8 mouse cellular contexts compared by ENCODE assay signal in genomic region chr11:97279405-97280215, GRCm38 (mm10). TPM values are rescaled to one million over a fixed set of nuclear protein-coding genes. Genes with fewer than 3 reads are reported as not detected.
DNase-seq lines count a peak whose midpoint lies in the region; ATAC-seq and TF ChIP-seq lines count a peak whose summit lies in the region.

No protein-coding gene starts in this region.

- H3K4me3 ChIP-seq in embryonic facial prominence, embryonic 11.5 days (ENCODE audit: low read depth, low read length), result peak overlapping the region; percentile 100
- peak overlapping the region; percentile 98 for H3K4me3 ChIP-seq in kidney, adult 2 months (ENCODE audit: insufficient read depth, low read depth, low read length)
- peak overlapping the region; percentile 99 for H3K4me3 ChIP-seq in limb, embryonic 14.5 days (replicated peaks; ENCODE audit: low read length)
- peak overlapping the region; percentile 74 for H3K4me3 ChIP-seq in midbrain, embryonic 15.5 days
- peak overlapping the region; percentile 97 for H3K4me3 ChIP-seq in stomach, embryonic 14.5 days (ENCODE audit: low read depth, low read length)

- no peak for TF ChIP-seq CTCF in kidney, adult 2 months (conservative IDR thresholded peaks at IDR 0.05; ENCODE audit: insufficient read depth, insufficient read length, low read depth, low read length)

- peak overlapping the region; percentile 90 for H3K27ac ChIP-seq in embryonic facial prominence, embryonic 11.5 days (replicated peaks; ENCODE audit: low read depth, low read length)
- peak overlapping the region; percentile 95 for H3K27ac ChIP-seq in kidney, adult 2 months (ENCODE audit: insufficient read depth, low read depth, low read length)
- H3K27ac ChIP-seq in limb, embryonic 14.5 days (replicated peaks; ENCODE audit: low read depth, low read length), result peak overlapping the region; percentile 91
- peak overlapping the region; percentile 97 for H3K27ac ChIP-seq in midbrain, embryonic 15.5 days
- peak overlapping the region; percentile 95 for H3K27ac ChIP-seq in stomach, embryonic 14.5 days (ENCODE audit: low read length)

- DNase-seq in 3T3-L1 (ENCODE audit: low read depth, low spot score), result peak; percentile 79
- peak; percentile 82 for DNase-seq in adrenal gland, postnatal 14 days
- DNase-seq in embryonic facial prominence, embryonic 11.5 days (ENCODE audit: low spot score), result peak; percentile 87
- peak; percentile 55 to 70 for DNase-seq in heart, adult 18-20 months
- peak; percentile 52 for DNase-seq in kidney, adult 2 months
- peak; percentile 77 for DNase-seq in limb, embryonic 14.5 days (ENCODE audit: low spot score)

- H3K9ac ChIP-seq in embryonic facial prominence, embryonic 11.5 days (replicated peaks; ENCODE audit: low read length), result peak overlapping the region; percentile 98
- H3K9ac ChIP-seq in limb, embryonic 14.5 days (ENCODE audit: low read depth, low read length, severe bottlenecking), result peak overlapping the region; percentile 98
- H3K9ac ChIP-seq in midbrain, embryonic 15.5 days, result peak overlapping the region; percentile 94
- peak overlapping the region; percentile 99 for H3K9ac ChIP-seq in stomach, embryonic 14.5 days (replicated peaks; ENCODE audit: low read depth, low read length)

- H3K27me3 ChIP-seq in embryonic facial prominence, embryonic 11.5 days (ENCODE audit: control insufficient read depth, insufficient read depth, low read length), result no peaks in the 10 kb centered on the region
- H3K27me3 ChIP-seq in kidney, adult 2 months (replicated peaks; ENCODE audit: control insufficient read depth, insufficient read depth, low read length), result no peaks in the 10 kb centered on the region
- H3K27me3 ChIP-seq in limb, embryonic 14.5 days (ENCODE audit: control insufficient read depth, insufficient read depth, low read length), result no peaks in the 10 kb centered on the region
- H3K27me3 ChIP-seq in midbrain, embryonic 15.5 days (replicated peaks), result no peaks in the 10 kb centered on the region
- H3K27me3 ChIP-seq in stomach, embryonic 14.5 days (ENCODE audit: control insufficient read depth, insufficient read depth, low read length), result no peaks in the 10 kb centered on the region

- no peak for TF ChIP-seq POLR2A in kidney, adult 2 months (IDR thresholded peaks at IDR 0.05; ENCODE audit: low read depth, low read length)
- no peak for TF ChIP-seq POLR2A in limb, embryonic 14.5 days (IDR thresholded peaks at IDR 0.05; ENCODE audit: borderline replicate concordance, extremely low read depth, insufficient read depth, insufficient read length)

- no peaks in the 10 kb centered on the region for H3K4me1 ChIP-seq in embryonic facial prominence, embryonic 11.5 days (ENCODE audit: control insufficient read depth, insufficient read depth, low read length)
- H3K4me1 ChIP-seq in kidney, adult 2 months (ENCODE audit: control insufficient read depth, insufficient read depth, low read length), result peaks cover 21% of the 10 kb centered on the region; the same call in 1 of the 2 replicates
- peaks cover 8% of the 10 kb centered on the region; the same call in 1 of the 2 replicates for H3K4me1 ChIP-seq in limb, embryonic 14.5 days (ENCODE audit: control insufficient read depth, insufficient read depth, low read length)
- H3K4me1 ChIP-seq in midbrain, embryonic 15.5 days, result peaks cover 31% of the 10 kb centered on the region
- peaks cover 18% of the 10 kb centered on the region; the same call in 1 of the 2 replicates for H3K4me1 ChIP-seq in stomach, embryonic 14.5 days (ENCODE audit: control insufficient read depth, insufficient read depth, low read length)

- 1% methylated on average over 29 of the region's 64 CpGs for WGBS in embryonic facial prominence, embryonic 11.5 days
- WGBS in kidney, adult 2 months, result 1% methylated on average over 62 of the region's 64 CpGs
- WGBS in limb, embryonic 14.5 days, result under 1% methylated on average over 23 of the region's 64 CpGs
- WGBS in midbrain, embryonic 15.5 days, result 0% methylated on average over 47 of the region's 64 CpGs
- WGBS in stomach, embryonic 14.5 days, result under 1% methylated on average over 57 of the region's 64 CpGs

- no peaks in the 10 kb centered on the region for H3K9me3 ChIP-seq in embryonic facial prominence, embryonic 11.5 days (replicated peaks; ENCODE audit: control insufficient read depth, low read length)
- H3K9me3 ChIP-seq in limb, embryonic 14.5 days (ENCODE audit: control insufficient read depth, low read length), result no peaks in the 10 kb centered on the region
- no peaks in the 10 kb centered on the region for H3K9me3 ChIP-seq in midbrain, embryonic 15.5 days
- H3K9me3 ChIP-seq in stomach, embryonic 14.5 days (ENCODE audit: control insufficient read depth, low read depth, low read length), result no peaks in the 10 kb centered on the region

- H3K4me2 ChIP-seq in embryonic facial prominence, embryonic 11.5 days (ENCODE audit: low read depth, low read length), result peak overlapping the region; percentile 69
- peak overlapping the region; percentile 66 for H3K4me2 ChIP-seq in limb, embryonic 14.5 days (replicated peaks; ENCODE audit: low read depth, low read length, severe bottlenecking)
- H3K4me2 ChIP-seq in midbrain, embryonic 15.5 days, result peak overlapping the region; percentile 61
- peak overlapping the region; percentile 65 for H3K4me2 ChIP-seq in stomach, embryonic 14.5 days (replicated peaks; ENCODE audit: low read depth, low read length)

- peak; percentile 86 for ATAC-seq in embryonic facial prominence, embryonic 11.5 days (replicated peaks; ENCODE audit: insufficient number of reproducible peaks, low FRiP score, low TSS enrichment, low read depth)
- ATAC-seq in limb, embryonic 14.5 days (ENCODE audit: low FRiP score, low read depth), result peak; percentile 75
- peak; percentile 83 for ATAC-seq in midbrain, embryonic 15.5 days (replicated peaks)
- ATAC-seq in stomach, embryonic 14.5 days (ENCODE audit: insufficient number of reproducible peaks, insufficient read depth, low FRiP score, low read depth), result peak; percentile 70

- H3K36me3 ChIP-seq in embryonic facial prominence, embryonic 11.5 days (replicated peaks; ENCODE audit: control insufficient read depth, insufficient read depth, low read depth, low read length), result no peaks in the 10 kb centered on the region
- no peaks in the 10 kb centered on the region for H3K36me3 ChIP-seq in kidney, adult 2 months (ENCODE audit: control insufficient read depth, insufficient read depth, low read length)
- H3K36me3 ChIP-seq in limb, embryonic 14.5 days (ENCODE audit: control insufficient read depth, insufficient read depth, low read length), result no peaks in the 10 kb centered on the region
- no peaks in the 10 kb centered on the region for H3K36me3 ChIP-seq in midbrain, embryonic 15.5 days (replicated peaks)
- no peaks in the 10 kb centered on the region for H3K36me3 ChIP-seq in stomach, embryonic 14.5 days (ENCODE audit: control insufficient read depth, insufficient read depth, low read length)

RNA-seq across cellular contexts. Expression of gene Npepps, which starts 0.8 kb away (rescaled TPM):
- total RNA-seq in adrenal gland, postnatal 14 days (2021), result 73.2 and 74.2 TPM in 2 replicates
- 70.3 and 75.1 TPM in 2 replicates for polyA plus RNA-seq in embryonic facial prominence, embryonic 11.5 days (2014; fragmentation: Nextera tagmentation; extraction: Ambion mirVana)
- 10 to 100 TPM; 75.9 to 77.7 TPM for total RNA-seq in heart, adult 18-20 months (2021)
- polyA plus RNA-seq in kidney, adult 2 months (2012; rRNA removed), result 23.1 and 25.3 TPM in 2 replicates
- polyA plus RNA-seq in limb, embryonic 14.5 days (2012; rRNA removed), result 54.6 and 63.5 TPM in 2 replicates
- polyA plus RNA-seq in limb, embryonic 14.5 days (2014; fragmentation: Nextera tagmentation; extraction: Ambion mirVana), result 73.9 and 83.6 TPM in 2 replicates
- polyA plus RNA-seq in midbrain, embryonic 15.5 days (2015; fragmentation: Nextera tagmentation; extraction: Ambion mirVana), result 144 and 161 TPM in 2 replicates
- 90.7 and 101 TPM in 2 replicates for polyA plus RNA-seq in stomach, embryonic 14.5 days (2014; fragmentation: Nextera tagmentation; extraction: Ambion mirVana)

RNA-seq across cellular contexts. Expression of gene Mrpl45, which starts 35.9 kb away (rescaled TPM):
- 43.5 and 46.0 TPM in 2 replicates for total RNA-seq in adrenal gland, postnatal 14 days (2021)
- 57.2 and 61.3 TPM in 2 replicates for polyA plus RNA-seq in embryonic facial prominence, embryonic 11.5 days (2014; fragmentation: Nextera tagmentation; extraction: Ambion mirVana)
- 10 to 100 TPM; 59.6 to 70.9 TPM for total RNA-seq in heart, adult 18-20 months (2021)
- 20.4 and 25.5 TPM in 2 replicates for polyA plus RNA-seq in kidney, adult 2 months (2012; rRNA removed)
- polyA plus RNA-seq in limb, embryonic 14.5 days (2012; rRNA removed), result 20.3 and 22.7 TPM in 2 replicates
- polyA plus RNA-seq in limb, embryonic 14.5 days (2014; fragmentation: Nextera tagmentation; extraction: Ambion mirVana), result 42.4 and 42.8 TPM in 2 replicates
- polyA plus RNA-seq in midbrain, embryonic 15.5 days (2015; fragmentation: Nextera tagmentation; extraction: Ambion mirVana), result 33.1 and 38.1 TPM in 2 replicates
- polyA plus RNA-seq in stomach, embryonic 14.5 days (2014; fragmentation: Nextera tagmentation; extraction: Ambion mirVana), result 42.3 and 43.3 TPM in 2 replicates

Comparison
In these comparisons a context has a peak if more than half of its experiments do, and no peak if none do; other contexts are left out.
1. Peak in every context shown above with its lines: DNase-seq, ATAC-seq, H3K4me3 ChIP-seq and H3K27ac ChIP-seq.